Mouse (Mus musculus) mouse embryonic stem cell (cell line): ENCODE data around the gene Sp3.
"Not testable (repeated sequence)": the region's sequence is repeated elsewhere in the genome, so short reads cannot be mapped to it uniquely, and the experiment has no call there.

Experiments used
- in situ Hi-C, 2 experiments: fragments of 300-500 bp; cut with MboI; formaldehyde crosslinking; loops; 1 replicate in 1 of 2; 3 replicates in 1 of 2; pipeline ENCODE4 v1.14.3; 2019 to 2020; ENCODE audit warnings: low sequenced_read_pairs in 2 of 2, low pct_unique_long_range_greater_than_20kb in 1 of 2, mixed read lengths in 1 of 2; ENCODE audit not compliant: unreplicated experiment in 1 of 2

The Sp3 gene

DNA sequence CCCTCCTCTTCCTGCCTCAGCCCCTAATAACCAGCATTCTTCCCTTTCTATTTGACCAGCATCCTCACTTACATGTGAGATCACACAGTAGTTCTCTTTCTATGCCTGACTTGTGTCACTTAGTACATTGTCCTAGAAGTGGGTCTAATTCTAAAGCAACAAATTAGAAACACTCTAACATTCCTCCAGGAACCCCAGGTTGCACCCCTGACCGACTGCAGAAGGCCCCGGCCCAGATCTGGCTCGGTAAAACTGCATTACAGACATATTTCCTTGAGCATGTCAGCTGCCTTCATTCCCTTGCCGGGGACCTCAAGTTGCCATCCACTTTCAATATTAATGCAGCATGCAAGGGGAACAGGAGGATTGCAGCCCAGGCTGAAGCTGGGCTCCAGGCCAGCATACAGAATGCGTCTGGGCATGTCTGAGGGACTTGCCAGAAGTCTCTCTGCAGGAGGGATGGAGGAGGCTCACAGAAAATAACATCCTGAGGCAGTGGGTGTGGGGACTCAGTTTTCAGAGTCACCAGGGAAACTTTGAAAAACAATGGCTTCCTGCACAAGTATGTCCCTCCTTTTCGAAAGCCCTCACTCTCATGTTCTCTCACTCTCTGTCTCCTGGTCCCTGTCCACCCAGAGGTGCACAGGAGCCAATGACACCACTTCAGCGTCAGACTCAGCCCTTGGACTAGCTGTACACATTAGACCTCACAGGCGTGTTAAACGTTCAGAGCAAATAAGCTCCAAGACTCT lies 15.3 kb upstream of the Sp3 start:
- in situ Hi-C loops, result no loop called here

DNA sequence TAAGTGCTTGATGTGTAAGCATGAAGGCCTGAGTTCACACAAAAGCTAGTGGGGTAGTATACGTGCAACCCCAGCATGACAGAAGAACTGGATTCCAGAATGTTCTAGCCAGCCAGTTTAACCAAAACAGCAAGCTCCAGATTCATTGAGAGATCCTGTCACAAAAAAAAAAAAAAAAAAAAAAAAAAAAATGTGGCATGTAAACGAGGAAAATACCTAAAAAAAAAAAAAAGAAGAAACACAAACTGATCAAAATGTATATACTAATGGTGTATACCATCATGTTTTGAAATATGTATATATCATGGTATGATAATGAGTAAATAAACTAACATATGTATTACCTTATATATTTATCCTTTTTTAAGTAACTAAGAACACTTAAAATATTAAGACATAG lies 13.9 kb upstream of the Sp3 start:
- in situ Hi-C loops, result no loop called here

GRCm38 (mm10) chr2:72992497-72992896 lies 12.3 kb upstream of the Sp3 start:
- in situ Hi-C loops, result no loop called here

- in situ Hi-C loops, result not testable (repeated sequence)
Observed at GRCm38 (mm10) chr2:72988945-72989344, 8.7 kb upstream of the Sp3 start.

- in situ Hi-C loops, result no loop called here
Observed at GRCm38 (mm10) chr2:72986616-72987015, 6.4 kb upstream of the Sp3 start, which contains the start of gene Gm11084. Gm11084 (minus strand) TSS chr2:72986716.

GRCm38 (mm10) chr2:72985516-72985915 lies 5.3 kb upstream of the Sp3 start:
- in situ Hi-C loops, result no loop called here

DNA sequence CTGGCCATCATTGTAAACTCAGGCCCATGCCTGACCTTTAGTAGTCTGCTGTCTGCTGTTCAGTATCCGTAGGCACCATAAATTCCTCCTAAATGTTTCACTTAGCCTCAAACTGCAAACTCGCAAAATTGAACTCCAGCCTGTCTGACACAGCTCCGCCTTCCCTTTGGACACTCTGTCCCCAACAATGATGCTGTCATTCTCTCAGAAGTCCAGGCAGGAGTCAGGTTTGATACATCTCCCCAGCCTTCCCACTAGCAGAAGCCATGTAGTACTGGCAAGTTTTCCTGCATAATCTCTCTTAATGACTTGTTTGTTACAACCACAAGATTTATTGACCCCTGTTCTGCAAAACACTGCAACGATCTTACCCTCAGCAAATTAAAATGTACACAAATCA lies 4.6 kb upstream of the Sp3 start:
- in situ Hi-C loops, result no loop called here

DNA sequence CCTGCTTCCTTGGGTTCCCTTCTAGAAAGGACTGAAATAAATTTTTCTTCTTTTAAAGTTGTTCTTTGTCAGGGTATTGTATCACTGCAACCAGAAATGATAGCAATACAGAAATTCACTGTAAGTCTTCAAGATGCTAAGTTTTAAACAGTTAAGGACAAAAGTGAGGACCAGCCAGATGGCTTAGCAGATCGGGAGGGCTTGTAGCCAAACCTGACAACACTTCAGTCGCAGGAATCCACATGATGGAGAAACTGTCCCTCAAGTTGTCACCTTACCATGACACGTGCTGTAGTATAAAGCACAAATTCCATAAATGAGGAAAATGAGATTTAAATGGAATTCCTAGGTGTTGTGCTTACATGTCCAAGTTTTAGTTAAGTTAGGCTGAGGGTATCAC lies 3.0 kb upstream of the Sp3 start:
- in situ Hi-C loops, result no loop called here

DNA sequence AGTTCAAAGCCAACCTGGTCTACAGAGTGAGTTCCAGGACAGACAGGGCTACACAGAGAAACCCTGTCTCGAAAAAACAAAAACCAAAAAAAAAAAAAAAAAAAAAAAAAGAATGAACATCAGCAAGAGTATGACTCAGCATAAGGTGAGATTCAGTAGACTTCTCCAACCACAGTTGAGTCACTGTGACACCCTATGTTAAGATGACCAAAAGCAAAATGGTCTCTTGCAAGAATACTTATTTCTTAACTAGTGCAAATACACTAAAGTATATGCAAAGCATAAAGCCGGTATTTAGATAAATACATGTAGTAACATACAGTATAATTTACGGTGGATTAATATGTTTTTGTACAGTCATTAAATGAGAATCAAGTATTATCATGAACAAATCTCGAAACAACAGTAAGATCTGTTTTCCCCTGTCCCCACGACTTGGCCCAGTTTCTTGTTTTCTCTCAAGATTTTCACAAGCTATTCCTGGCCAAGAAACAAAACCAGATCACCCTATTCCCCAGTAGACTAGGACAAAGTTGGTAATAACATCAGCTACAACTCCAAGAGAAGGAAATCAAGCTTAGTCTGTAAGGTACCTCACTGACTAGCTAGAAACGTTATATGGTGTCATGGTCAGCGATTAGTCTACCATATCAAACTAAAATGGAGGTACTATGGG lies 2.0 kb upstream of the Sp3 start:
- in situ Hi-C loops, result no loop called here

- in situ Hi-C loops, result no loop called here
Observed at GRCm38 (mm10) chr2:72981441-72982109, 1.3 kb upstream of the Sp3 start.

DNA sequence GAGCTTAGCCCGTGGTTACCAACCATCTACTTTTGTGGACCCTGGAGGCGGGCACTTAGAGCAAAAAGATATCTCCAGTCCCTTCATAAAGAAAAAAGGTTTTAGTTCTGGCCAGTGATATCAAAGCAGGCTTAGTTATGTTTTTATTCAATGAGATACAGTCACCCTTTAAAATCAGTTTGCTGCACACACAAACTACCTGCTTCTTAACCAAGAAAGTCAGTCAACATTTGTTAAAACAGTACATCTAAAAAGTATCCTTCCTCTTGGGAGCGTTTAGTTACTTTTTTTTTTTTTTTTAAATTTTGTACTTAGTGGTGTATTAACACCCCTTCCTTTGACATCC lies 802 bp upstream of the Sp3 start:
- in situ Hi-C loops, result no loop called here

DNA sequence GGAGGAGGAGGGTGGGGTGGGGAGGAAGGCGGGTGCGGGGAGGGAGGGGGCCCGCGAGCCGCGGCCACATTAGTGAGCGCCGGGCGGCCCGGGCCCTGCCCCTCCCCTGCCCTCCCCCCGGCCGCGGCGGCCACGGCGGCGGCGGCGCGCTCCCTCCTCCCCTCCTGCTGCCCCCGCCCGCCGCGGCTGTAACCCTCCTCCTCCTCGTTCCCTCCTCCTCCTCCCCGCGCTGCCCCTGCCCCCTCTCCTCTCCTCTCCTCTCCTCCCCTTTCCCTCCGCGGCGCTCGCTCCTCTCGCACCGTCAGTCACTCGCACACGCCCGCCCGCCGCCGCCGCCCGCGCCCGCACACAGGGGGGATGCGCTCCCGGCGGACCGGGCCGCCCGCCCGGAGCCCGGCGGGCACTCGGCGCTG lies 581 bp downstream of the Sp3 start:
- in situ Hi-C loops, result loop anchor here in 1 of 2 experiments (5.0 kb wide), 1 partner anchor 73 kb away; no protein-coding TSS in a partner anchor

GRCm38 (mm10) chr2:72978901-72979658 lies 1.2 kb downstream of the Sp3 start:
- in situ Hi-C loops, result loop anchor here in 1 of 2 experiments (5.0 kb wide), 1 partner anchor 73 kb away; no protein-coding TSS in a partner anchor

DNA sequence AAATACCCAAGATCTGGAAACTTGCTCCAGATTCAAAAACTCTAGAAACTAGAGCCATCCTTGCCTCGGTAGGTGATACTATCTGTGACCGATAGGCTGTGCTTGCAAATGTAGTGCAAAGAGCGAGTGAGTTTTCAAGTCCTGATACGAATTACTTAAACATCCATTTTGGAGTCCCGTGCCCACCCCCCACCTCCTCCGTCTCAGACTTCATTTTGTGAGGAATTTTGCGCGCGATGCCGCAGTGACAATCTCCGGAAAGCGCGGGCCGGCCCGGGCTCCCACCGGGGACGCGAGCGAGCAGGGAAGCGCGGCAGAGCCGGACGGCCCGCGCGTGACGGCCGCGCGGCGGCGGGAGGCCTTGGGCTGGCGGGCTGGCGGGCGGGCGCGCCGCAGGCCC lies 1.8 kb downstream of the Sp3 start:
- in situ Hi-C loops, result loop anchor here in 1 of 2 experiments (5.0 kb wide), 1 partner anchor 74 kb away; no protein-coding TSS in a partner anchor

DNA sequence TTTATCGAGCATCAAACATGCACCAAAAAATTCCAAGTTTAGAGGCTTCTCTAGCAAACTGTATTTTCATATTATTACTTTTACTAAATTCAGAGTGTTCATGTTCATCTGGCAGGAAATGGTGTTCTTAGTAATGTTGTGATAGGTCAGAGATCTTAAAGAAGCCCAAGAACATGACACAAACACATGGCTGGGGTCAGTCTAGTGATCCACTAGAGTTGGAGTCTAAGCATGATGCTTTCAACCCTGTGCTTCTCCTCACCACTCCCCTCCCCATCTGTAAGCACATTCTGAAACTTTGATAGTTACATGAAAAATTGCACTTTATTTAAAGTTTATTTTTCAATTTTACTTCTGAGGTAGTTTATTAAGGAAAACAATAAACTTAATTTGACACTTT lies 3.0 kb downstream of the Sp3 start:
- in situ Hi-C loops, result loop anchor here in 1 of 2 experiments (5.0 kb wide), 1 partner anchor 75 kb away; no protein-coding TSS in a partner anchor

DNA sequence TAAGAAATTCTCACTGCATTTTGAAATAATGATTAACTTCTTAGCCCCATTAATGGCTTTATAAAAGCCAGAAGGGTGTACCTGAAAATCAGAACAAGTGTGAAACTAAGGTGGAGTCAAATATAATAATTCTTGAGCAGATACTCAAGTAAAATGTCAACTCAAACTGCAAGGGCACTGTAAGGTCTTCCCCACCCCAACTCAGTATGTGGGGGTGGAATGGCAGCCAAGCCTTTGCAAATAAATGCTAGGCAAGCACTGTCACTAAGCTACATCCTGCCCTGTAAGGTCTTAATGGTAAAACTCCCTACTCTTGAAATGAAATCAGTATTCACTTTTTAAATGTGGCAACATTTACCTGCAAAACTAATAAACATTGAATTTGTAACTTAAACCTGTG lies 4.2 kb downstream of the Sp3 start:
- in situ Hi-C loops, result loop anchor here in 1 of 2 experiments (5.0 kb wide), 1 partner anchor 76 kb away; no protein-coding TSS in a partner anchor

- in situ Hi-C loops, result no loop called here
Observed at GRCm38 (mm10) chr2:72970831-72971230, 9.4 kb downstream of the Sp3 start.

DNA sequence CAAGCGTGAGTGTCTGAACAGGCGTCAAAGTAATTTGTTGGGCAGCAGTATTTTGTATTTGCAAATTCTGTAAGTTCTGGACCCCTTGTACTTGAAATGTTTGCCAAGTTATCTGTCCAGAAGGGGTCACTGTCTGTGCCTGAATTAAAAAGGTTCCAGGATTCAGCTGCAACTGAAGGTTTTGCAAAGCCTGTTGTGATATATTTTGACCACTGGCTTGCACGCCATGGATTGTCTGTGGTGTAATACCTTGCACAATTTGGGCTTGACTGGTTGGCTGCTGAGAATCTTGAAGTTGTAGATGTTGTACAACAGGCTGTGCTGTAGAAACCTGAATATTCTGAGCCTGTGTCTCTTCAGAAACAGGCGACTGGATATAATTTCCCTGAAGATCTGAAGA lies 9.9 kb downstream of the Sp3 start:
- in situ Hi-C loops, result no loop called here

DNA sequence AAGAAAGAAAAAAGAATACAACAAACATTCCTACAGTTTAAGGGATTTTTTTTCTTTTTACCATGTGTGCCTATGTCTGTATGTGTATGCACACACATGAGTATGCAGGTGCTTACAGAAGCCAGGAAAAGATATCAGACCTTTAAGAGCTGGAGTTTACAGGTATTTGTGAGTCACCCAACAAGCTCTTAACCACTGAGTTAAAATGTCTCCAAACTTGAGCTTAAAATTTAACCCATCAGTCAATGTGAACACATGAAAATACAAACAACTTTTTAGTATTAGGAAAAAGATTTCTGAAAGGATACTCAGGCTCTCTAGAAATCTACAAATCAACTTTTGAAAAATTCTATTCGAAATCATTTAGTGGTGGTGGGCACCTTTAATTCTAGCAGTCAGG lies 11.7 kb downstream of the Sp3 start:
- in situ Hi-C loops, result no loop called here
